Mouse (Mus musculus) heart, postnatal 14 days (tissue): Measurements from ENCODE around the gene Car7. TPM values are rescaled to one million over a fixed set of nuclear protein-coding genes. Genes with fewer than 3 reads are reported as not detected.

Experiments
- DNase-seq, 2 experiments: peaks; one replicate each; pipeline ENCODE4 v3.0.0; 2021 to 2022
- intact Hi-C: fragments of 180-260 bp; cut with DNase I; formaldehyde crosslinking; loops from one replicate; pipeline ENCODE4 v1.15.1; 2025
- long read RNA-seq, 2 experiments: library from polyadenylated mRNA; stranded (forward); transcript quantifications; one replicate each; pipeline ENCODE4 v2.0.0; 2021
- total RNA-seq, 2 experiments: library from RNA; stranded (reverse); gene quantifications; 2 replicates each; pipeline ENCODE4 v1.2.3; 2021

The Car7 gene
- total RNA-seq: 1 to 10 TPM; 4.8 to 4.9 TPM
- long read RNA-seq, experiment 1, partial matches to known transcripts: 0 of 7 reads
- long read RNA-seq, experiment 1, other reads (novel, unspliced or antisense): 4 of 7 reads
- long read RNA-seq, experiment 2, transcript Car7-201 (7 exons, 1,538 nt): major isoform, 8 of 10 reads
- long read RNA-seq, experiment 2, partial matches to known transcripts: 0 of 10 reads
- long read RNA-seq, experiment 2, other reads (novel, unspliced or antisense): 2 of 10 reads

DNA sequence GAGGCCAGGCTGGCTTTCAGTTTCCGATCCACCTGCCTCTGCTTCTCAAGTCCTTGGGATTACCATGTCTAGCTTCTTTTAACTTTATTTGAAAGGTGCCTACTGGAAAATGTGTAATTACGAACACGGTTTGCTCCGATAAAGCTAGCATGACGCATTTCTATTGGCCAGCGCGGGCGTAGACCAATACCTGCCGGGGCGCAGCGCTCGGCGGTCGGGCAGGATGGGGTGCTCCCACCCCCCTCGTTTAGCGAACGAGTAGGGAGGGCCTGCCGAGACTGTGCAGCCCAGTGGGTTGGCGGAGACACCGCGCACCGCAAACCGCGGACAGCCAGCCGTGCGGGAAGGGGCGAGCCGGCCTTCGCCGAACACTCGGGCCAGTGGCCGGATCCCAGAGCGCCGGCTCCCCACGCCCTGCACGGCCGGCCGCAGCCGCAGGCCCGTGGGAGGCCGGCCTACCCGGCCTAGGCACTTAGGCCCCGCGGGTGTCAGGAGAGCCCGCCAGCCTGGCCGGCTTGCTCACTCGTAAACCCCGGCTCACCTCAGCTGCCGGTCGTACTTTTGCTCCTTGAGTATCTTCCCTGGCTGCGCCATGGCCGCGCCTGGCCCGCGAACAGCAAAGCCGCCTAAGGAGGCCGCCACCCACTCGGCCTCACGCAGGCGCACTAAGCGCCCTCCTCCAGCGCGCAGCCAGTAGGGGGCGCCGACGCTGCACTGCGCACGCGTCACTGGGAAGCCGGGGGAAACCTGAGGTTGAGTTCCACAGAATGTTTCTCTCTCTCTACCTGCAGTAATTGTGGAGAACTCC, at the start of gene Car7, which contains the start of gene Nae1:
Gene Car7, plus strand, starts transcription at position 719 of the 808 bp plus-strand sequence.
Gene Nae1, minus strand, starts transcription at position 667 of the 808 bp plus-strand sequence.
- DNase-seq: peak; percentile 97 to 98
- intact Hi-C loops: loop anchor here (1.0 to 5.0 kb wide), 2 partner anchors 35 to 192 kb away; no protein-coding TSS in a partner anchor

- peak; percentile 12 to 42 for DNase-seq
- intact Hi-C loops: no loop called here
Measured at GRCm38 (mm10) chr8:104509061-104510006, 25.2 kb upstream of the Car7 start, which contains the start of gene Terb1. Gene Terb1, minus strand, starts transcription at chr8:104509910.

- no peak for DNase-seq
- intact Hi-C loops: no loop called here
Measured at GRCm38 (mm10) chr8:104510134-104510533, 24.4 kb upstream of the Car7 start.

GRCm38 (mm10) chr8:104517872-104518271, 16.6 kb upstream of the Car7 start:
- no peak for DNase-seq
- intact Hi-C loops: no loop called here

GRCm38 (mm10) chr8:104529671-104530070, 4.8 kb upstream of the Car7 start:
- DNase-seq: no peak
- intact Hi-C loops: loop anchor here (5.0 kb wide), 1 partner anchor 187 kb away; no protein-coding TSS in a partner anchor

GRCm38 (mm10) chr8:104533551-104533950, 938 bp upstream of the Car7 start:
- intact Hi-C loops: loop anchor here (5.0 kb wide), 1 partner anchor 191 kb away; no protein-coding TSS in a partner anchor

DNA sequence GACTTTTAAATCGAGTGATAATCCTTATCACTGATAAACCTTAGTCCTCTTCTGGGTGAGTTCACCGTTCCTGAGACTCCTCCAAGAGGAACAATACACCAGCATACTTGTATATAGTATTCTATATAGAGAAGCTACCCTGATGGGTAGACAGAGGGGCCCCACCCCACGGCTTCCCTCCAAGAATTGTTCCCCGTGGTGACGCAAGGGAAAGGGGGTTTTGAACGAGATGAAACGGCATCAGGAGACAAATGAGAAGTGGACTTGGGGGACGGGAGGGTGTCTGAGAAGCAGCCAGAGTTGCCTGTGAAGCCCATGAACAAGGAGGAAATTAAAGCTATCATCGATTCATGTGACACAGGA, 271 bp downstream of the Car7 start:
- DNase-seq: peak; percentile 22 to 27
- intact Hi-C loops: loop anchor here (1.0 to 5.0 kb wide), 3 partner anchors 35 to 192 kb away; no protein-coding TSS in a partner anchor

More at GRCm38 (mm10) chr8:104533551-104533950, 938 bp upstream of the Car7 start:
- DNase-seq: no peak

DNA sequence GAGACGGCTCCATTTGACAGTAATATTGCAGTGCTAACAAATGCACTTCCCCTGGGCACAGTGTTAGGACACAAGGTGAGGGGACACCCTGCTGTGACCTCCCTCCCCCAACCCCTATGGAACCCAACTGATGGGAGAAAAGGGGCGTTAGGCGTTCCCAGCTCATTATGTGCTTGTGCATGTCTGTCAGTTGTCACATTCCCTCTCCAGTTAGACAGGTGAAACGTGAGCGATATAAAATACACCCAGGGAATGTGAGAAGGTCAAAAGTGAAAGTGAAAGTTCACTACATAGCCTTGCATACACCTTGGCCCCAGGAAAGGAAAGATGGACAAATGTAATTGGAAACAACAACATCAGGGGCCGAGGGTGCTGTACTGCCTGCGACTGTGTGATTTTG, 889 bp downstream of the Car7 start:
- intact Hi-C loops: loop anchor here (5.0 kb wide), 1 partner anchor 98 kb away; no protein-coding TSS in a partner anchor

DNA sequence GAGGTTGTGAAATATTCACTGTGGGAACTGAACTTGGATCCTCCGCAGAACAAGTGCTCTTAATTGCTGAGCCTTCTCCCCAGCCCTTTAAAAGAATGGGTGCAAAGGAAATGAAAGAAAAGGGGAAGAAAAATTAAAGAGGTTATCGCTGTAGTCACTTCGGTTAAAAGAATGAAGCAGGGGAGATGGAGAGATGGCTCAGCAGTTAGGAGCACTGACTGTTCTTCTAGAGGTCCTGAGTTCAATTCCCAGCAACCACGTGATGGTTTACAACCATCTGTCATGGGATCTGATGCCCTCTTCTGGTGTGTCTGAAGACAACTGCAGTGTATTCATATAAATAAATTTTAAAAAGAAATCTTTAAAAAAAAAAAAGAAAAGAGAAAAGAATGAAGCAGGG, 1.5 kb downstream of the Car7 start:
- no peak for DNase-seq
- intact Hi-C loops: loop anchor here (5.0 kb wide), 1 partner anchor 99 kb away; no protein-coding TSS in a partner anchor

More for the DNA sequence above, 889 bp downstream of the Car7 start:
- no peak for DNase-seq

DNA sequence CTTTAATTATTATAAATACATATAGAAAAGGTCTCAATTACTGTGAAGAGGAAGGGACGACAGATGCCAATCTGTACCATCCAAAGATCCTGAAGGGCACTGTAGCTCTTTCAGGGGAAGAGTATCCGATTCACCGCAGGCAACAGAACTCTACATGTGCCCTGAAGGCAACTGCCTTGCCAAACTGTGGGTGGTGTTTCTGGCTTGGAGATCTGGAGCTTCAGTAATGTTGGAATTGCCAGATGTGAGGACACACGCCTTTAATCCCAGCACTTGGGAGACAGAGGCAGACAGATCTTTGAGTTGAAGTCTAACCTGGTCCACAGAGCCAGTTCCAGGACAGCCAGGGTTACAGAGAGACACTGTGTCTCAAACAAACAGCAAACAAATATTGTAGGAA, 4.4 kb downstream of the Car7 start:
- DNase-seq: no peak
- intact Hi-C loops: loop anchor here (5.0 kb wide), 1 partner anchor 102 kb away; no protein-coding TSS in a partner anchor

GRCm38 (mm10) chr8:104539566-104539965, 5.1 kb downstream of the Car7 start:
- intact Hi-C loops: loop anchor here (5.0 kb wide), 1 partner anchor 102 kb away; no protein-coding TSS in a partner anchor
- DNase-seq: no peak

GRCm38 (mm10) chr8:104540238-104540637, 5.7 kb downstream of the Car7 start:
- intact Hi-C loops: no loop called here
- no peak for DNase-seq

DNA sequence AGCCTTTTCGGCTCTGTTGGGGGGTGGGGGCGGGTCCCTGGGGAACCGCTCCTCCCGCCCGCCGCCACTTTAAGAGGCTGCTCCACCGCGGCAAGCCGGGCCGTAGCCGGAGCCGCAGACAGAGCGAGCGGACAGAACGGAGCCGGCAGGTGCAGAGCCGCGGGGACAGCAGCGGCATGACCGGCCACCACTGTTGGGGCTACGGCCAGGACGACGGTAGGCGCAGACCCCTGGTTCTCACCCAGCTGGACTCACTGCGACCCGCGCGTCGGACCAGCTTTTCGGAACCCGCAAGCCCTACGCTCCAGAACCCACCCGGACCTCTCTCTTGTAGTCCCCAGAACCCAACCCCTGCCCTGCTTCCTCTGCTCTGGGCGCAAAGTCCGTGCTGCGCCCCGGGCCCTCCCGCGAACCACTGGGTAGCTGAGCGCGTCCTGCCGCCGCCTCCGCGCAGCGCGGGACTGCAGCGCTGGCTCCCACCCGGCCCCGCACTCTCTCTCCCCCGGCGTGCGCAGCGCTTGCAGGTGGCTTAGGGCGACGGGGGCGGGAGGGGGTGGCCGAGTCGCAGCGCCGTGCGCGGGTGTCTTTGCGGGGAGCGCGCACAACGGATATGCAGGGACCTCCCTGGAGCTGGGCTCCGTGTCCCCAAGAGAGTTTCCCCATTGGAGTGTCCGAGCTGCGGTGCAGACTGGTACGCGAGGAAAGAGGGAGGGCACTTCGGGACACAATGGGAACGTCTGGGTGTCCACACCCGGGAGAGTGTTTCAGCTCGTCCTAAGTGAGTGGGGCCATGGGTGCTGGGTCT, 6.4 kb downstream of the Car7 start:
- peak; percentile 28 for DNase-seq
- intact Hi-C loops: no loop called here

DNA sequence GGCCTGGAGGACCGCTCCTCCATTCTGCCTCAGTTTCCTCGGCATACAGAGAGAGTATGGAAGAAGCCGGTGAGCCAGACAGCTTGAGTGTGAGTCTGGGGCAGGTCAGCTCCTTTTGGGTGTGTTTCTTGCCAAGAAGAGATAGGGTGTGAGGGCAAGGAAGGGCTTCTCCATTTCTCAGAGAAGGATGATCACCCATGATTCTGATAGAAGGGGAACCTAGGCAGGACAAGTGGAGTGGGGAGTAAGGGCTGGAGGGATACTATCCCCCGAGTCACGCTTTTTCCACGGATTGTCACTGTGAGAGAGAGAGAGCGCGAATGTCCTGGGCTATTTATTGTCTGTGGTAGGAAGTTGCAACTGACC, 7.0 kb downstream of the Car7 start:
- no peak for DNase-seq
- intact Hi-C loops: no loop called here

- DNase-seq: no peak
- intact Hi-C loops: no loop called here
Measured at GRCm38 (mm10) chr8:104542160-104542559, 7.7 kb downstream of the Car7 start.

- peak; percentile 17 to 41 for DNase-seq
- intact Hi-C loops: no loop called here
Measured at GRCm38 (mm10) chr8:104543440-104544045, 9.1 kb downstream of the Car7 start.

DNA sequence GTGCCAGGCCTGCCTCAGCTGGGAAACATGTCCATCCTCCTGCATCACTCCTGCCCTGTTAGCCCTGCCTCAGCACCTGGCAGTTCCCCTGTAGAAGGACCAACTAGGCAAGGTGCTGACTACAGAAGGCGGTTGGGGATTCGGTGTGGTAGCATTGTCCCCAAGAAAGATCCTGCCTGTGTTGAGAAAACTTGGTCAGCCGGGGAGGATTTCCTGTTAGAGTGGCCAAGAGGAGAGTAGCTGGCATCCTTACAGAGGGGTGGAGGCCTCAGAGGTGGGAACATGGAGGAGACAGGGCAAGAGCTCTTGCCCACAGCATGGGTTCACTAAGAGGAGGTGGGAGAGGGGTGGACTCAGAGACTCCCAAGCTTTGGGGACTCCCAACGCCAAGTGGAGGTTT, 20.7 kb downstream of the Car7 start:
- no peak for DNase-seq
- intact Hi-C loops: no loop called here

DNA sequence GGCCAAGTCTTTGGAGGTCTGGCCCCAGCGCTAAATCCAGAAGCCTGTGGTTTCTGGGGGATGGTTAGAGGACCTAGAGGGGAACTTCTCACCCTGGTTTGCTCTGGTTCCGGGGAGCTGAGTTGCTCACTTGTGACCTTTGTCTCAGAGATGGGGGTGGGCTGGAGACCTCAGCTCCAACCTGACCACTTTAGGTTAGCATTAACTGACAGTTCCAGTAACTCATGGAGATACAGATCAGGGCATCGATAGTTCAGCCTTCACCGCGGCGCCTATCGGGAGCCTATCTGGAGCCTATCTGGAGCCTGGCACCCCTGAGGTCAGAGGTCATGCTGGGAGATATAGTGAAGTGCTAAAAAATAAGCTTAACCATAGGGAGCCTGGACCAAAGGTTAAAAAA, 22.7 kb downstream of the Car7 start:
- intact Hi-C loops: no loop called here

DNA sequence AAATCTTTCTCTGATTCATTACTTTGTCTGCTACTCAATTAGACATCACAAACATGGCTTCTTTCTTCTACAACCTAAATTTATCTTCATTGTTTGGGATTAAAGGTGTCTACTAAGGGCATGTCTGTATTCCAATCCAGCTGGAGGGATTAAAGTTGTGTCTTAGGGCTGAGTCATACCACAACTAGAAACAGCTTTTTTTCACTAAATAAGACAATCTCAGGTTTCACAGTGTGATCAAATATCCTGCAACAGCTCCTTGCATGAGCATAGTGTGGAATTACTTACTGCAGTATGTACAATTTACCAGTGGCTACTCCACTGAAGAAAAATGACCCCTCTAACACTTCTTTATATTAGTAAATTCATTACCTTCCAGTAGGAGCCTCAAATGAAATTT, 26.2 kb downstream of the Car7 start:
- no peak for DNase-seq
- intact Hi-C loops: no loop called here

More for the DNA sequence above, 22.7 kb downstream of the Car7 start:
- no peak for DNase-seq
